Mouse (Mus musculus): Measurements from ENCODE around the gene Egln3. TPM values are rescaled to one million over a fixed set of nuclear protein-coding genes. Genes with fewer than 3 reads are reported as not detected.

The Egln3 gene
- total RNA-seq (2014; fragmentation: Nextera tagmentation) (1.1 TPM in 1 of 2 replicates, not detected in the other), total RNA-seq (2017) (0.76 TPM in 1 of 2 replicates, not detected in the other)

DNA sequence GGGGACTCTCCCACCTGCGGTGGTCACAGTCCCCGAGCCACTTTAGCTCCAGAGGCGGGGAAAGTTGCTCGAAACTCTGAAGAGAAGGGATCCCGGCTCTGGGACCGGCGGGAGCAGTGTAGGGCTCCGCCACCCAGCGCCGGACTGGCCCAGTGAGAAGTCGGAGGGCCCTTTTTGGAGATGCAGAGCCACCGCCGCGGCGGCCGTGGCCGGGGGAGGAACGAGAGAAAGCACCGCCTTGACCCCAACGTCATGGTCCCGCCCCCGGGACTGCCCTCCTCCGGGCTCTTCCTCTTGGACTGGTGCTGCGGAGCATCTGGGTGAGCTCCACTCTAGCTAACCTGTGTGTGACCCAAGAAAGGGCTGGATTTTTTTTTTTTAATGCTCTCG is at the start of gene Egln3:
Egln3 (minus strand) TSS at position 205 of the 390 bp plus-strand sequence.
- peak; percentile 90 for ATAC-seq (replicated peaks; ENCODE audit: low FRiP score, low TSS enrichment, poor library complexity, severe bottlenecking)

- 0 out of 2 replicates have a peak, but pooled peaks have one; percentile 7 for ATAC-seq (replicated peaks; ENCODE audit: low FRiP score, low TSS enrichment, poor library complexity, severe bottlenecking)
Observed at GRCm38 (mm10) chr12:54253449-54253848, 49.8 kb upstream of the Egln3 start.

DNA sequence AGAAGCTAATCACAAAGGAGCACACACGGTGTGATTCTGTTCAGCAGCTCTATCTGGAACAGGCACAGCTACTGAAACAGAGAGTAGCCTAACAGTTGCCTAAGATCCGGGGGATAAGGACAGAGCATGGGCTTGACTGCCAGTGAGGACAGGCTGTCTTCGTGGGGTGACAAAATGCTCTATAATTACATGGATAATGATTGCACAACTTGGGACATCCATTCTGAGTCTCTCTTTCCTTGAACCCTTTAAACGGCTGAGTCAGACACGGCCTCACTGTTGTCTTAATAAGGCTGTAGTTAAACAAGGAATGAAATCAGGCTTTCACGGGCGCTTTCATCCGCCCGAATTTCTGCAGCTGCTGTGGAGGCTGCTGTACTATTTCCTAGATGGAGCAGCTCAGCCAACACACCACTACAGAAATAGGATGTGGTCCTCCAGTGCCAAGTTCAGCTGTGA is 48.3 kb upstream of the Egln3 start:
- ATAC-seq (replicated peaks; ENCODE audit: low FRiP score, low TSS enrichment, poor library complexity, severe bottlenecking) = peak; percentile 77

GRCm38 (mm10) chr12:54247835-54248234 is 44.2 kb upstream of the Egln3 start:
- no peak for ATAC-seq (replicated peaks; ENCODE audit: low FRiP score, low TSS enrichment, poor library complexity, severe bottlenecking)

DNA sequence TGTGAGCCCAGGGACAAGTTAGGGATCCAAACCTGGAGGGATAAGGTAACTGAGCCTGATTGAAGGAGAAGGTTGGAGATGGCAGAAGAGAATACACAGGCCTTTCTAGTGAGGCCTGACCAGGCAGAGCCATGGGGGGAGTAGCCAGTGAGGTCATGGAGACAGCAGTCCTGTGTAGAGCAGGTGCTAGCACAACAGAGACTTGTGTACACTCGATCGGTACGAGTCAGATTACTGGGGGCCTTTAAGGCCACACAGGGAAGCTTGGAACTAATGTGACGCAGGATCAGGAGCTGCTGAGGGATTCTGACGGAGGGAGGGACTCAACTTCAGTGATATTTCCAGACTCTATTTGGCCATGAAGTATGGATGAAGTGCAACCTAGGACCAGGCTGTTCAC is 39.5 kb upstream of the Egln3 start:
- no peak for ATAC-seq (replicated peaks; ENCODE audit: low FRiP score, low TSS enrichment, poor library complexity, severe bottlenecking)

DNA sequence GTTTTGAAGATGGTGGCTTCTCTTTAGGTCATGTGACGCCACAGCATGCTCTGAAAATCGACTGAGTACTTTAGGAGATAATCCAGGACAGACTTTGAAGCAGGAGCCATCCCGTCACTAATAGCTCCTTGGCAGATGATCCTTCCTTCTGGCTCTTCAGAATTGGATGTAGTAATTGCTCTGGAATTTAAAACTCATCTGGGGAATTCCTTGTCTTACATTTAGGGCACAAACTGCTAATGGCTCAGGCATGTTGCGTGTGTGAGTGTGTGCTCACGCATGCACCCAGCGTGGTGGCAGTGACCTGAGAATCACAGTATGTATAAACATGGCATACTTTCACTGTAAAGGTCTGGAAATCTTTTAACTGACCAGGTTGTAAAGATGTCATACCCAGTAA is 38.3 kb upstream of the Egln3 start:
- no peak for ATAC-seq (replicated peaks; ENCODE audit: low FRiP score, low TSS enrichment, poor library complexity, severe bottlenecking)

GRCm38 (mm10) chr12:54233794-54234193 is 30.1 kb upstream of the Egln3 start:
- no peak for ATAC-seq (replicated peaks; ENCODE audit: low FRiP score, low TSS enrichment, poor library complexity, severe bottlenecking)

- no peak for ATAC-seq (replicated peaks; ENCODE audit: low FRiP score, low TSS enrichment, poor library complexity, severe bottlenecking)
Observed at GRCm38 (mm10) chr12:54232996-54233603, 29.4 kb upstream of the Egln3 start.

DNA sequence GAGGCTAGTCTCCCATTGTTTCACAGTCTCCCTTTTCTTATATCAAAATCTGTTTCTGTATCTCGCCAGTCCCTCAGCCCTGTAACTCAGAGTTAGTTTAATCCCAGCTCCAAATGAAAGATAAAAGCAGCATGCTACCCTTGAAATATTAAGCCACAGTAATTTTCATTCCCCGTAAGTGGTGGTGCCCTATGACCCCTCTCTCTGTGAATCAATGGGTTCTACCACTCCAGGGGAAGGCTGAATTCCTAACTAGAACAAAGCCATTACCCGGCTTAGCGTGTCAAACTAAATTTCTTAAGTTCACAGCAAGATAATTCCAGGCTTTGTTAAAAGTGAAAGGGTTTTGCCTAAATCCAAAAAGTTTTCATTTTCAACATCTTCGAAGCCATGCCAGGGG is 28.8 kb upstream of the Egln3 start:
- ATAC-seq (replicated peaks; ENCODE audit: low FRiP score, low TSS enrichment, poor library complexity, severe bottlenecking) = no peak

GRCm38 (mm10) chr12:54227551-54227950 is 23.9 kb upstream of the Egln3 start:
- no peak for ATAC-seq (replicated peaks; ENCODE audit: low FRiP score, low TSS enrichment, poor library complexity, severe bottlenecking)

- no peak for ATAC-seq (replicated peaks; ENCODE audit: low FRiP score, low TSS enrichment, poor library complexity, severe bottlenecking)
Observed at GRCm38 (mm10) chr12:54226341-54226740, 22.7 kb upstream of the Egln3 start.

DNA sequence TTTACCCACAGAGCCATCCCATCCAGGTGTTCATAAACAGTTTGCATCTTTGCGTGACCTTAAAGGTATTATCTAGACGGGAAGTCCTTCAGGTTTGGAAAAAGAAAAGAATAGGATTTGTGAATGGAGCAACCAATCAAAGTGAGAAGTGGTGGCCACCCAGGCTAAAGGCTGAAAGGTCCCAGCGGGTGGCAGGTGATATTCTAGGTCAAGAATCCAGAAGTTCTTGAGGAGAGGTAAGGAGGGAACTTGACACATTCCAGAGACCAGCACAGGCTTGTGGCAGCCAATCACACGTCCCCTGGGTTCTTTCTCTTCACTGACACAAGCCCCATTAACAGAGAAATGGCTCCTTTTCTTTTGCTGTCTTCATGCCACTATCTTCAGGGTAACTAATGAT is 21.9 kb upstream of the Egln3 start:
- ATAC-seq (replicated peaks; ENCODE audit: low FRiP score, low TSS enrichment, poor library complexity, severe bottlenecking) = no peak

GRCm38 (mm10) chr12:54225090-54225489 is 21.4 kb upstream of the Egln3 start:
- ATAC-seq (replicated peaks; ENCODE audit: low FRiP score, low TSS enrichment, poor library complexity, severe bottlenecking) = no peak

GRCm38 (mm10) chr12:54222036-54222760 is 18.5 kb upstream of the Egln3 start:
- no peak for ATAC-seq (replicated peaks; ENCODE audit: low FRiP score, low TSS enrichment, poor library complexity, severe bottlenecking)

DNA sequence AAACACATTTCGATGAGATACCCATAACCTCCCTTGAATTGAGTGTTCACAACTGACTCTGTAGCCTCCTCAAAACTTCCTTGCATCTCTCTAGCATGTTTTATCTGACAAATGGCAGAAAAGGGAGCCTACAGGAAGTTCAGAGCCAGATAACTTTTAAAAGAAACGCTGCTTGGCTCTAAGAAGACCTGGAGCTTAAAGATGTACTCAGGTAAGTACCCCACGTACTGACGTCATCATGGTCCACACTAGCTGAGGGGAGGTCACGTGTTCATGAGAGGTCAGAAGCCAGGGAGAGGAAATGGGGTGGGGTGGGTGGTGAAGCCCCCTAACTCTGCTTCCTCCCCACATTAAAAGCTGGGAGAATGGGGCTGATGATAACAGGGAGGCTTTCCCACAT is 13.0 kb upstream of the Egln3 start:
- no peak for ATAC-seq (replicated peaks; ENCODE audit: low FRiP score, low TSS enrichment, poor library complexity, severe bottlenecking)

- ATAC-seq (replicated peaks; ENCODE audit: low FRiP score, low TSS enrichment, poor library complexity, severe bottlenecking) = no peak
Observed at GRCm38 (mm10) chr12:54214426-54214825, 10.8 kb upstream of the Egln3 start.

GRCm38 (mm10) chr12:54213871-54214270 is 10.2 kb upstream of the Egln3 start:
- ATAC-seq (replicated peaks; ENCODE audit: low FRiP score, low TSS enrichment, poor library complexity, severe bottlenecking) = no peak

DNA sequence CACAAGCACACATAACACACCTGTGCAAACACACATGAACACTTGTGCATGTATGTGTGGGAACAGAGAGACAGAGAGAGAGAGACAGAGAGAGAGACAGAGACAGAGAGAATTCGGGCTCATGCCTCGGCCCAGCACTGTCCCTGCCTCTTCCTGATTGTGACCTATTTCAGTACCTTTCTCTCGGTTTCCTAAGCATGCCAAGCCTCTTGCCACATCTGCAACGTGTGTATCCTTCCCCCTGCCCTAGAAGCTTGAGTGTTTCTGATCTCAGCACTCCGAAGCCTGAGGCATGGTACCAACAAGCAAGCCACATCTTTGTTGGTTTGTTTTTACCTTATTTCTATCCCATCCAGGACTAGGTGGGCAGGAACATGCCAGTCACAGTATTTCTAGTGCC is 9.6 kb upstream of the Egln3 start:
- no peak for ATAC-seq (replicated peaks; ENCODE audit: low FRiP score, low TSS enrichment, poor library complexity, severe bottlenecking)

DNA sequence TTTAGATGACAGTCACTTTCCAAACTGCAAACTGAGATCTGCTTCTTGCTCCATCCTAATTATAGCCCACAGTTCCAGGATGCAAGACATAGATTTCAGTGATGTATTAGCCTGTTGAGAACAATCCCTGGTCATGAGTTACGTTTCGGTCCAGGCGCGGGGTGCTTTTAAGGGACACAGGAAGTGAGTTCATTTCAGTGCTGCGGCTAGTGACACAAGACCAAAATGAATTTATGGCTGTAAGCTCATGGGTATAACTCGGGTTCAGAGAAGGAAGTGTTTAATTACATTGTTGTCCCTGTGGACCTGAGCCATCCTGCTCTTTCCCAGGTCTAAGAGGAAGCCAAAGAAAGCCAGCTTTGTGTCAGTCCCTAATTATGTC is 5.5 kb upstream of the Egln3 start:
- ATAC-seq (replicated peaks; ENCODE audit: low FRiP score, low TSS enrichment, poor library complexity, severe bottlenecking) = no peak

DNA sequence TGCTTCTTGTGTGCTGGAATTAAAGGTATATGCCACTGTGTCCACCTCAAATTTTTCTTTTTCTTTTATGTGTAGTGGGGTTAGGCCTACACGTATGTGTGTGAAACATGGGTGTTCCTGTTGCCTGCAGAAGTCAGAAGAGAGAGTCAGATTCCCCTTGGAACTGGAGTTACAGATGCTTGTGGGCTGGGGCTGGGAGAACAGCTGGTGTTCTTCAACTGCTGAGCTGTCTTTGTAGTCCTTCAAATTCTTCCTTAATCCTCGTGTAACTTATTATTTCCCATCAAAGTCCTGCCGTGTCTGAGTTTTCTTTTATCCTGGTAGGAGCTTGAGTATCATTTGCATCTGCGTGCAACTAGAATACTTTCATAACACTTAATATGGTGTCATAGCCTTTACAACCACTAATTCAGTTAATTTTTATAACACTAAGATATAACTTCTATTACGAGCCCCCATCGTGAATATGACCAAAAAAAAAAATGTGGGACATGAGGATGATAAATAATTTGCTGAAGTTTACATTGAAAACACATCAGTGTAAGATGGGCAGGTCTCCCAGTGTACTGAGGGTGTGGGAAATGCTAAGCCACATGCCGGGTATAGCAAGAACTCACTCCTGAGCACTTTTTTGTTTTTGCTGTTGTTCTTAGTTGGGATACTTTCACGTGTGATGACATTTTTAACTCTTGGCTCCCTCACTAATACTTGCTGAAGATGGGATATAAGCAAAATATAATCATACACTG is 4.9 kb upstream of the Egln3 start:
- no peak for ATAC-seq (replicated peaks; ENCODE audit: low FRiP score, low TSS enrichment, poor library complexity, severe bottlenecking)
